Comparison of ENCODE assay signal across 18 mouse cellular contexts in the genomic region with DNA sequence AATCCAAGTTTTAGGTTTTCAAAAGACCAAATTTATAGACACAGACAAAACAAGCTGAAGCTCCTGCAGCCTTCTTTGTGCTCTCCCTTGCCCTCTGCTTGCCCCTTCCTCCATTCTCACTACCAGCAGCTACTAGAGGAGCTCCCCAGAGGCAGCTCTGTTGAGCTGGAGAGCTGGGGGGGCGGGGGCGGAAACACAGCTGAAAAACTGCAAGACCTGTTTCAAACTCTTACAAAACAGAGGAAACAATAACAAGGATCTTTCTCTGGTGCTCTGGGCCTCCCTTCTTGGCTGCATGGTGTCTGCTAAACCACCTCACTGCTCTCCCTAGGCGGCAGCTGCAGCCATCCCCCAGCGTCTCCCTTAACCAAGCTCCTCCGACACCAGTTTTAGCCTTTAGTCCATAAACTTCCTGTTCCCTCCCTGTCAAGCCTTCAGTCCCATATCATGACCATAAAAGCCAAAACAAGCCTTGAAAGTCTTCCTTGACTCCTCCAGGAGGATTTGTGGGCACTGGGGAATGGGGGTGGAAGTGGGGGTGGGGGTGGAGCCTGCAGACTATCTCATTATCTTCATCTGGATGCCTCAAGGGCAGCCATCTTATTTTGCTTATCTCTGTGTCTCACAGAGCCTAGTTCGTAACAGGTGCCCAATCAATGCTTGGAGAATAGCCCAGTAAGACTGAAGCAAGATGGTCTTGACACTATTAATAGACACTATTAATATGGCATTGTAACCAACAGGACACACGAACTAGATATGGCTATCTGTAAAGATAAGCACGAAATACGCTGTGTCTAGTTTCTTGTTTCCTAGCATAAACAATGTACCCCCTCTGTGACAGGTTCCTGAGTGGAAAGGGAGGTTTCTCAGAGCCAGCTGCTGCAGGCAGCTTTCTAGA. TPM values are rescaled to one million over a fixed set of nuclear protein-coding genes. Genes with fewer than 3 reads are reported as not detected.
DNase-seq lines count a peak whose midpoint lies in the region; ATAC-seq and TF ChIP-seq lines count a peak whose summit lies in the region.
"Had no signal": no experiment of that assay in that cellular context is flagged by ENCODE, and none has a peak within 500 bp of the region (broad histone marks: within the 10 kb centered on the region; RNA-seq: fewer than 3 reads in every experiment).

No protein-coding gene starts in this region.

- no peaks in the 10 kb centered on the region for H3K9me3 ChIP-seq in heart, embryonic 11.5 days (replicated peaks; ENCODE audit: control insufficient read depth, low read length)
- no peaks in the 10 kb centered on the region for H3K9me3 ChIP-seq in liver, embryonic 15.5 days (replicated peaks)
- H3K9me3 ChIP-seq in hindbrain, embryonic 13.5 days: no peaks in the 10 kb centered on the region
- H3K9me3 ChIP-seq: embryonic facial prominence, embryonic 15.5 days; forebrain, embryonic 15.5 days; neural tube, embryonic 13.5 days had no signal

- intact Hi-C loops in left cerebral cortex, postnatal 25 days (cut with DNase I): no loop called here

- no peak overlapping the region for H3K4me3 ChIP-seq in heart, embryonic 11.5 days (ENCODE audit: low read depth, low read length)
- H3K4me3 ChIP-seq in thymus, adult 2 months (ENCODE audit: control insufficient read depth, insufficient read depth, low read length): no peak overlapping the region
- H3K4me3 ChIP-seq in liver, embryonic 15.5 days (replicated peaks): no peak overlapping the region
- H3K4me3 ChIP-seq in hindbrain, embryonic 13.5 days: no peak overlapping the region
- H3K4me3 ChIP-seq: embryonic facial prominence, embryonic 15.5 days; forebrain, embryonic 15.5 days; neural tube, embryonic 13.5 days had no signal

- H3K9ac ChIP-seq in heart, embryonic 11.5 days (ENCODE audit: low read depth, low read length): no peak overlapping the region
- no peak overlapping the region for H3K9ac ChIP-seq in liver, embryonic 15.5 days
- H3K9ac ChIP-seq in hindbrain, embryonic 13.5 days: no peak overlapping the region
- H3K9ac ChIP-seq: embryonic facial prominence, embryonic 15.5 days; forebrain, embryonic 15.5 days; lung, embryonic 14.5 days; neural tube, embryonic 13.5 days had no signal

- no peak for TF ChIP-seq POLR2A in thymus, adult 2 months (IDR thresholded peaks at IDR 0.05; ENCODE audit: control insufficient read depth, extremely low read depth, insufficient read depth, low read length, poor library complexity)

- no peak for ATAC-seq in heart, embryonic 11.5 days (replicated peaks; ENCODE audit: insufficient number of reproducible peaks, low FRiP score, low TSS enrichment)
- ATAC-seq in liver, embryonic 15.5 days (ENCODE audit: insufficient read depth): no peak
- no peak for ATAC-seq in hindbrain, embryonic 13.5 days (ENCODE audit: low FRiP score)
- ATAC-seq: forebrain, embryonic 15.5 days had no signal

- H3K4me2 ChIP-seq in heart, embryonic 11.5 days: no peak overlapping the region
- 0 out of 2 replicates have a peak overlapping the region, but pooled peaks have one; percentile 18 for H3K4me2 ChIP-seq in liver, embryonic 15.5 days
- H3K4me2 ChIP-seq in hindbrain, embryonic 13.5 days: no peak overlapping the region
- H3K4me2 ChIP-seq: embryonic facial prominence, embryonic 15.5 days; forebrain, embryonic 15.5 days; lung, embryonic 14.5 days; neural tube, embryonic 13.5 days had no signal

- no peak for TF ChIP-seq CTCF in thymus, adult 2 months (IDR thresholded peaks at IDR 0.05; ENCODE audit: borderline replicate concordance, control insufficient read depth, extremely low read depth, insufficient read depth, low read length, poor library complexity)

- H3K4me1 ChIP-seq in heart, embryonic 11.5 days (ENCODE audit: control insufficient read depth, insufficient read depth, low read length): peaks cover 5% of the 10 kb centered on the region; the same call in 1 of the 2 replicates
- H3K4me1 ChIP-seq in thymus, adult 2 months (replicated peaks; ENCODE audit: control insufficient read depth, insufficient read depth, low read length): peaks cover 29% of the 10 kb centered on the region
- H3K4me1 ChIP-seq in liver, embryonic 15.5 days (replicated peaks): peaks cover 40% of the 10 kb centered on the region
- H3K4me1 ChIP-seq in hindbrain, embryonic 13.5 days (replicated peaks): no peaks in the 10 kb centered on the region
- H3K4me1 ChIP-seq: embryonic facial prominence, embryonic 15.5 days; forebrain, embryonic 15.5 days; neural tube, embryonic 13.5 days had no signal

- no peak overlapping the region for H3K27ac ChIP-seq in heart, embryonic 11.5 days (ENCODE audit: low read depth, low read length)
- H3K27ac ChIP-seq in thymus, adult 2 months (ENCODE audit: control insufficient read depth, insufficient read depth, low read length): peak overlapping the region; percentile 81
- H3K27ac ChIP-seq in liver, embryonic 15.5 days (replicated peaks): 0 out of 2 replicates have a peak overlapping the region, but pooled peaks have one; percentile 19
- H3K27ac ChIP-seq in hindbrain, embryonic 13.5 days: no peak overlapping the region
- H3K27ac ChIP-seq: embryonic facial prominence, embryonic 15.5 days; forebrain, embryonic 15.5 days; kidney, postnatal 0 days; neural tube, embryonic 13.5 days had no signal

- no peaks in the 10 kb centered on the region for H3K36me3 ChIP-seq in heart, embryonic 11.5 days (ENCODE audit: control insufficient read depth, insufficient read depth, low read length)
- no peaks in the 10 kb centered on the region for H3K36me3 ChIP-seq in thymus, adult 2 months (ENCODE audit: control insufficient read depth, insufficient read depth, low read length)
- H3K36me3 ChIP-seq in liver, embryonic 15.5 days (replicated peaks): no peaks in the 10 kb centered on the region
- no peaks in the 10 kb centered on the region for H3K36me3 ChIP-seq in hindbrain, embryonic 13.5 days
- H3K36me3 ChIP-seq: embryonic facial prominence, embryonic 15.5 days; forebrain, embryonic 15.5 days; neural tube, embryonic 13.5 days had no signal

- 36% methylated on average over 9 of the region's 9 CpGs for WGBS in heart, embryonic 11.5 days (ENCODE audit: insufficient replicate concordance)
- 57% methylated on average over 9 of the region's 9 CpGs for WGBS in thymus, adult 2 months
- 29% methylated on average over 9 of the region's 9 CpGs for WGBS in liver, embryonic 15.5 days (ENCODE audit: insufficient replicate concordance)
- WGBS in hindbrain, embryonic 13.5 days: 73% methylated on average over 9 of the region's 9 CpGs

- H3K27me3 ChIP-seq in heart, embryonic 11.5 days (ENCODE audit: control insufficient read depth, insufficient read depth, low read length): no peaks in the 10 kb centered on the region
- no peaks in the 10 kb centered on the region for H3K27me3 ChIP-seq in thymus, adult 2 months (ENCODE audit: control insufficient read depth, insufficient read depth, low read length)
- no peaks in the 10 kb centered on the region for H3K27me3 ChIP-seq in liver, embryonic 15.5 days
- H3K27me3 ChIP-seq in hindbrain, embryonic 13.5 days: peaks cover 33% of the 10 kb centered on the region; the same call in 1 of the 2 replicates
- H3K27me3 ChIP-seq: embryonic facial prominence, embryonic 15.5 days; forebrain, embryonic 15.5 days had no signal

- peak; percentile 93 for DNase-seq in heart, adult 11 months
- DNase-seq in thymus, adult 2 months: peak; percentile 18
- no peak for DNase-seq in thymus, postnatal 10 days (ENCODE audit: low spot score in 2 of 2)
- DNase-seq in adrenal gland, adult 8-10 months: no peak
- DNase-seq in left cerebral cortex, postnatal 25 days (ENCODE audit: low spot score in 2 of 2): no peak
- DNase-seq: cerebellum, adult 11-12 months; gastrocnemius, postnatal 10 days; layer of hippocampus, adult 9-11 months; left cerebral cortex, postnatal 4 days; lung, embryonic 14.5 days; right cerebral cortex, postnatal 4 days had no signal

RNA-seq across cellular contexts. Expression of a gene that starts 45.2 kb away (rescaled TPM):
- 59.5 and 70.2 TPM in 2 replicates for polyA plus RNA-seq in heart, embryonic 11.5 days (2014; fragmentation: Nextera tagmentation; extraction: Ambion mirVana)
- 20.8 and 21.2 TPM in 2 replicates for polyA plus RNA-seq in thymus, adult 2 months (2012; rRNA removed)
- 32.4 and 33.6 TPM in 2 replicates for polyA plus RNA-seq in liver, embryonic 15.5 days (2015; fragmentation: Nextera tagmentation; extraction: Ambion mirVana)
- 65.6 and 67.5 TPM in 2 replicates for polyA plus RNA-seq in hindbrain, embryonic 13.5 days (2015; fragmentation: Nextera tagmentation; extraction: Ambion mirVana)
- total RNA-seq in adrenal gland, adult 8-10 months (2022): 10 to 100 TPM; 18.5 to 32.8 (median 23.6) TPM
- total RNA-seq in left cerebral cortex, postnatal 25 days (2021): 10 to 100 TPM; 63.5 to 83.1 TPM

Comparison
In these comparisons a context has a peak if more than half of its experiments do, and no peak if none do; other contexts are left out.
1. DNase-seq: peak in heart, adult 11 months (single experiment) and thymus, adult 2 months (single experiment); none in thymus, postnatal 10 days (0 of 2), adrenal gland, adult 8-10 months (single experiment) and left cerebral cortex, postnatal 25 days (0 of 2).
2. H3K27ac ChIP-seq: peak in thymus, adult 2 months (single experiment) and liver, embryonic 15.5 days (single experiment); none in heart, embryonic 11.5 days (single experiment) and hindbrain, embryonic 13.5 days (single experiment).